Mouse (Mus musculus) liver, embryonic 12.5 days (tissue): ENCODE measurements around the gene Pla2r1. TPM values are rescaled to one million over a fixed set of nuclear protein-coding genes. Genes with fewer than 3 reads are reported as not detected.

Source experiments
- ATAC-seq: fragments of 200-750 bp; cut with Nextera tagmentation; 2 replicates; pipeline ENCODE4 v1.8.0; 2017; ENCODE audit warnings: moderate number of reproducible peaks, mild to moderate bottlenecking, moderate library complexity
- H3K27ac ChIP-seq: fragments of 300-500 bp; sonication (generic); 2 replicates; pipeline ENCODE4 v1.5.1; 2016; ENCODE audit warnings: mild to moderate bottlenecking
- H3K27me3 ChIP-seq: fragments of 300-500 bp; sonication (generic); replicated peaks from 2 replicates; pipeline ENCODE4 v1.6.1; 2016; ENCODE audit warnings: mild to moderate bottlenecking, moderate library complexity
- H3K36me3 ChIP-seq: fragments of 300-500 bp; sonication (generic); 2 replicates; pipeline ENCODE4 v1.6.1; 2016; ENCODE audit warnings: mild to moderate bottlenecking, moderate library complexity
- H3K4me1 ChIP-seq: fragments of 300-500 bp; sonication (generic); 2 replicates; pipeline ENCODE4 v1.6.1; 2016
- H3K4me2 ChIP-seq: fragments of 300-500 bp; sonication (generic); 2 replicates; pipeline ENCODE4 v1.6.1; 2016; ENCODE audit warnings: mild to moderate bottlenecking, moderate library complexity
- H3K4me3 ChIP-seq: fragments of 300-500 bp; sonication (generic); 2 replicates; pipeline ENCODE4 v1.5.1; 2016; ENCODE audit warnings: mild to moderate bottlenecking, moderate library complexity
- H3K9ac ChIP-seq: fragments of 300-500 bp; sonication (generic); 2 replicates; pipeline ENCODE4 v1.6.1; 2016; ENCODE audit warnings: mild to moderate bottlenecking, moderate library complexity
- H3K9me3 ChIP-seq: fragments of 300-500 bp; sonication (generic); replicated peaks from 2 replicates; pipeline ENCODE4 v1.6.1; 2016; ENCODE audit warnings: mild to moderate bottlenecking, moderate library complexity
- WGBS: fragments of 180-500 bp; shearing (Covaris S2); methylation state at CpG from one replicate; pipeline ENCODE4 v1.1.7; 2016; ENCODE audit not compliant: insufficient replicate concordance; 5-methylcytosine and 5-hydroxymethylcytosine counted together
- polyA plus RNA-seq: library from polyadenylated mRNA; unstranded; fragments of >200 nt; fragmentation: Nextera tagmentation; extraction: Ambion mirVana; gene quantifications from 2 replicates; pipeline ENCODE4 v1.2.1, GENCODE M21; 2016

Gene Pla2r1
- polyA plus RNA-seq, 1 experiment from 2014 or later: 0.35 TPM

DNA sequence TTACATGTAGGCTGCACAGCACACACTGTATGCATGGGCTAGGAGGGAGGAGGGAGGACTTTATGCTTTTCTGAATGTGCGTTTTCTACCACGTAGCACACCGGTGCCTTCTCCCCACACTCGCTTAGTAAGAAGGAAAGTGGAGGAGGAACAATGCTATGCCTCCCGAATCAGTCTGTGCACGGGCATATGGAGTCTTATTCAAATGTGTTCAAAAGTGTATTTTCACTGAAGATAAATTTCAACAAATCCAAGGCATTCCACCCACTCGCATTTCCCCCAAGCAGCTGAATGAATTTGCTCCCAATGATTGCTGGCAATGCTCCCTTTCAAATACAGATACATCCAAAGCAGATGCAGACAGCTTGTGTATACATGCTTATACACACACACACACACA lies 73.2 kb downstream of the Pla2r1 start:
- Histone ChIP-seq H3K27ac (no peak overlapping the region), H3K4me2 (no peak overlapping the region), H3K36me3 (no peaks in the 10 kb centered on the region), H3K9me3 (no peaks in the 10 kb centered on the region), H3K9ac (no peak overlapping the region), H3K4me3 (no peak overlapping the region), H3K27me3 (no peaks in the 10 kb centered on the region), H3K4me1 (no peaks in the 10 kb centered on the region)
- 80% methylated on average over 7 of the region's 7 CpGs for WGBS
- no peak for ATAC-seq

DNA sequence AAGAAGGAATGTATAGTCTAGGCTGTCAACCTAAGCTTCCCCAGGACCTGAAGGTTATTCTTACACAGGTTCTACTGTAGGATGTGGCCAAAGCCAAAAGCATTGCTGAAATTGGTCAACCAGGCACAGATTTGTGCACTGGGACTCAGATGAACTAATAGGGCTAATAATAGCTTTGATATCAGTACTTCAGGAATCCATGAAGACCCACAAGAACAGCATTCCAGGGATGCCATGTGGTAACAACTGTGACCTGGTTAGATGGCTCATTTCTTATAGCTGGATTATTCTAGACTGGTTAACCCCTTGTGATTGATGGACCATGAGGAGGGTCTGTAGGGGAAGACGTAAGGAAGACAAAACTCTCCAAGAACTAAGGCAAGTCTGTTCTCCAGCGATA lies 74.3 kb downstream of the Pla2r1 start:
- 65% methylated on average over 2 of the region's 2 CpGs for WGBS
- Histone ChIP-seq H3K4me1 (no peaks in the 10 kb centered on the region), H3K9ac (no peak overlapping the region), H3K4me3 (no peak overlapping the region), H3K4me2 (no peak overlapping the region), H3K9me3 (no peaks in the 10 kb centered on the region), H3K27ac (no peak overlapping the region), H3K36me3 (no peaks in the 10 kb centered on the region), H3K27me3 (no peaks in the 10 kb centered on the region)
- no peak for ATAC-seq

DNA sequence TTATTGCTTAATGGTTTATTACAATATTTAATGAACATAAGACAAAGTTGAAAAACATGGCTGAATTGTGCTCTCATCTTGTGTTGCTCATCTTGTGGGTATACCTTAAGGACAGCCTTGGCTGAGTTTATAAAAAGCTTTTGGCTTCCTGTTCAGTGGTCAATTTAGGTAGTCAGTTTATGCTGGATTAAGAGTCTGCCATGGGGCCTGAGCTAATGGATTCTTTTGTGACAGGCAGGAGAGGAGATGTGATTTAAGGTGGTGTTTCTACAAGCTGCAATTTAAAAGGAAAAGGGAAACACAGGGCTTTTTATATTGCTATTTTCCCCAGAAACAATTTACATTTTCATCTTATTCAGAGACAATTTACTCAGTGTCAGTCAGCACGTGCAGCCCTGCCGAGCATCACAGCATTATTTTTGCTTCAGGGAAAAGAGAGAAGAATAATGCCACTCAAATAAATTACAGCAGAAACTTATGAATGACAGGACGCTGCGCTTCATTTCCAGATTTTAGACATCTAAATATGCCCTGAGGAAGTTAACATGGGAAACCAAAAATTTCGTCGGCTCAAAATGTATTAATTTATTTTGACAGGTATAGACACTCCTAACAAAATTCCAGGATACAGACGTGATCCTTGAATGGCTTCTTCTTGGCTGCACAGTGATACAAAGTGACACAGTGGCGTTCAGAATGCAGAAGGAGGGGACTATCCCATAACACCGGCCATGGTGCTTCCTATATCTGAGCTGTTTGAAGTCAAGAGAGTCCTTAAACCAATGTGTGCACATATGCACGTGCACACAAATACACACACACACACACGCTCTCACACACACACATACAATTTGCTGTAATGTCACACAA lies 84.0 kb downstream of the Pla2r1 start:
- no peak for ATAC-seq
- 69% methylated on average over 11 of the region's 11 CpGs for WGBS
- no peaks in the 10 kb centered on the region for H3K9me3 ChIP-seq
- H3K9ac ChIP-seq: no peak overlapping the region
- H3K27ac ChIP-seq: no peak overlapping the region
- no peak overlapping the region for H3K4me3 ChIP-seq
- no peak overlapping the region for H3K4me2 ChIP-seq
- no peaks in the 10 kb centered on the region for H3K4me1 ChIP-seq
- no peaks in the 10 kb centered on the region for H3K36me3 ChIP-seq
- H3K27me3 ChIP-seq: no peaks in the 10 kb centered on the region

DNA sequence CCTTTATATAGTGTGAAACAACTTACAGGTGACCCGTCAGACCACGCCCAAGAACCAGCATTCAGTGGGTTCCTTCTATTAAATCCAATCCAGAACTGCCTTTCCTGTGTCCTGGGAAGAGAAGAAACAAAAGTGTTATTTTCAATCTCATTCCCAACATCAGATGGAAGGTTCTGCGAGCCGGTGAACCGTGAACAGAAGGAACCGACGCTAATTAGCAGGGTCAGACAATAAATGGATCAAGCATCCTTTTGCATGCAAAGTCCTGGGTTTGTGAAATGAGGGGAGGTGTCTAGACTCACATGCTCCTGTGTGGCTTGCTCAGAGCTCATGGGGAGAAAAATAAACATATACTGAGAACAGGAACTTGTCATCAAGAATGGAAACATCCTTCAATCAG lies 100.7 kb downstream of the Pla2r1 start:
- Histone ChIP-seq H3K4me2 (no peak overlapping the region), H3K27ac (no peak overlapping the region), H3K4me3 (no peak overlapping the region), H3K9ac (no peak overlapping the region), H3K9me3 (no peaks in the 10 kb centered on the region), H3K36me3 (no peaks in the 10 kb centered on the region), H3K4me1 (no peaks in the 10 kb centered on the region), H3K27me3 (no peaks in the 10 kb centered on the region)
- 79% methylated on average over 7 of the region's 7 CpGs for WGBS
- no peak for ATAC-seq

DNA sequence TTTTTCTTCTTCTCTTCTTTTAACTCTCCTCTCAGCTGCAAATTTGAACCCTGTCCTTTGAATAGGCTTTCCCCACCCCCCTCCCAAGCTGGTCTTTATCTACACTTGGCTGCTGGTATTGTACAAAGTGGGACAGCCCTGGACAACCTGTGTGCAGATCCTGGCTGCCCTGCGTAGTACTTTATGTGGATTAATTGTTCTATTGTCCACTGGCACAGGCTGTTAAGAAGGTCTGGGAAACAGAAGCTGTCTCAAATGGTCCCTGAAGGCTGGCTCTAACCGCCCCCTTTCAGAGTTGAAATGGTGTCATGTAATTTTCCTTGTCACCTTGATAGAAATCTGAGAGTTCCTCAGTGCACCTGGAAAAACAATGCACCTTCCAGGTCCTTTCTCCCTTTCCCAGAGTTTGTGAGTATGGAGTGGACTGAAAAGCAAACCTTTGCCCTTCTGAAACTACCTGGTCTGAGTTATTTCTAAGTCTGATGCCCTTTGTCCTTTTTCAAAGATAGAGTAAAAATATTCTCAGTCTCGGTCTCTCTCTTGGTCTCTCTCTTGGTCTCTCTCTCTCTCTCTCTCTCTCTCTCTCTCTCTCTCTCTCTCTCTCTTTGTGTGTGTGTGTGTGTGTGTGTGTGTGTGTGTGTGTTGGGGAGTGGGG lies 101.9 kb downstream of the Pla2r1 start:
- Histone ChIP-seq H3K27ac (no peak overlapping the region), H3K4me2 (no peak overlapping the region), H3K9me3 (no peaks in the 10 kb centered on the region), H3K9ac (no peak overlapping the region), H3K27me3 (no peaks in the 10 kb centered on the region), H3K36me3 (no peaks in the 10 kb centered on the region), H3K4me3 (no peak overlapping the region), H3K4me1 (no peaks in the 10 kb centered on the region)
- no peak for ATAC-seq
- WGBS: 75% methylated on average over 3 of the region's 3 CpGs

DNA sequence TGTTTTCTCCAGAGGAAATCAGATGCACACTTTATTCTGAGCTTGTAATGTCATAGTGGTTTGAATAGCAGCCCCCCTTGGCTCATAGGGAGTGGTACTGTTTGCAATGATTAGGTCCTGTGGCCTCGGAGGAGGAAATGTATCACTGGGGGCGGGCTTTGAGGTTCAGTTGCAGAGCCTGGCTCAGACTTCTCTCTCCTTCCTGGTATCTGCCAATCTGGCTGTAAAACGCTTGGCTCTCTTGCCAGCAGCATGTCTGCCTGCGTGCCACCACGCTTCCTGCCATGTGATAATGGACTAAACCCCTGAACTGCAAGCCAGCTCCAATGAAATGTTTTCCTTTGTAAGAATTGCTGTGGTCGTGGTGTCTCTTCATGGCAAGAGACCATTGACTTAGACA lies 103.4 kb downstream of the Pla2r1 start:
- no peaks in the 10 kb centered on the region for H3K4me1 ChIP-seq
- H3K27me3 ChIP-seq: no peaks in the 10 kb centered on the region
- H3K9ac ChIP-seq: no peak overlapping the region
- H3K36me3 ChIP-seq: no peaks in the 10 kb centered on the region
- no peak overlapping the region for H3K4me2 ChIP-seq
- no peak overlapping the region for H3K4me3 ChIP-seq
- H3K9me3 ChIP-seq: no peaks in the 10 kb centered on the region
- no peak overlapping the region for H3K27ac ChIP-seq
- ATAC-seq: no peak
- 21% methylated on average over 6 of the region's 6 CpGs for WGBS

DNA sequence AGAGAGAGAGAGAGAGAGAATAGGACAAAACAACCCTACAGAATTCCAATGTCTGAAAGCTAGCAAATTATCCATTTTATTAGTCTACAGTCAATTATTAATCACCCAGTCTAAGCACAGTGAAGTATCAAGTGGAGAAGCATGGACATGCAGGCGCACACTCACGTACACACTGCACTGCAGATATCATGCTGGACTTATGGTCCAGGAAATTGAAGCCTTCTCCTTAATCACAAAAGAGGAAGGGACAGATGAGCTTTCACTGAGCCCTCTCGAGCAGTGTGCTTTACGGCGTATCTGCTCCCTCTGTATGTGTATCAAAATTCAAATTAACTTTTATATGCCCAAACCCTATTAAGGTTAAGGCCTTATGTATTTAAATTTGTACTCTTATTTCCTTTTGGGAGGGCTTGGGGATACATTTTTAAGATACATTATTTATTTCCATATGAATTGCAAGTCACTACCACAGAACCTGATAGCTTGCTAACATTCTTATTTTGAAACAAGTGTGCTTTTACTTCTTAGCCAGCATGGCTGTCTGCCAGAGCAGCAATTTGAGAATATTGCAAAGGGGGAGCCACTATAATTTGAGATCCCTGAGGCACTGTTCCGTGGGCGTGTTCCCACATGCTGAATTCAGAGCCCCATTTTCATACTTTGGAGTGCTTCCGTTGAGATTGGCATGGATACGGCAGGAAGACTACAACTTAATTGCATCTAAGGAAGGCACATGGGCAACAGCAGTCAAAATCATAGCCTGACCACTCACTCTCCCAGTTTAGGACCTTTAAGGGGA lies 108.2 kb downstream of the Pla2r1 start:
- no peak overlapping the region for H3K4me2 ChIP-seq

DNA sequence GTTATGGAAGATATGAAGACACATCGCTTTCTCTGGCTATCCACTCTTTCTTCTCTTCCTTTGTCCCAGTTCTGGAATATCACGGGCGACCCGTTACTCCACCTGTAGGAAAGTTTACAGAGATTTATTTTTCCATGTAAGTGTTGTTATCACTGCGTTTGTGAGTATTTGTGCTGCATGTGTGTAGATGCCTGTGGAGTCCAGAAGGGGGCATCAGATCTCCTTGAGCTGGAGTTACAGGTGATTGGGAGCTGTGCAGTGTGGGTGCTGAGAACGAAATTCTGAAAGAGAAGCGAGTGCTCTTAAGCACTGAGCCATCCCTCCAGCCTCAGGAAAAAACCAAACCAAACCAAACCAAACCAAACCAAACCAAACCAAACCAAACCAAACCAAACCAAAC lies 109.8 kb downstream of the Pla2r1 start:
- Histone ChIP-seq H3K9me3 (no peaks in the 10 kb centered on the region), H3K36me3 (no peaks in the 10 kb centered on the region), H3K4me3 (no peak overlapping the region), H3K4me2 (no peak overlapping the region), H3K27me3 (no peaks in the 10 kb centered on the region), H3K9ac (no peak overlapping the region), H3K4me1 (no peaks in the 10 kb centered on the region), H3K27ac (no peak overlapping the region)
- WGBS: 67% methylated on average over 7 of the region's 7 CpGs
- ATAC-seq: no peak

More for the DNA sequence above, 108.2 kb downstream of the Pla2r1 start:
- H3K9ac ChIP-seq: no peak overlapping the region
- H3K4me3 ChIP-seq: no peak overlapping the region
- H3K9me3 ChIP-seq: no peaks in the 10 kb centered on the region
- no peaks in the 10 kb centered on the region for H3K27me3 ChIP-seq
- no peak for ATAC-seq
- 68% methylated on average over 9 of the region's 9 CpGs for WGBS
- H3K4me1 ChIP-seq: no peaks in the 10 kb centered on the region
- no peaks in the 10 kb centered on the region for H3K36me3 ChIP-seq
- H3K27ac ChIP-seq: no peak overlapping the region

DNA sequence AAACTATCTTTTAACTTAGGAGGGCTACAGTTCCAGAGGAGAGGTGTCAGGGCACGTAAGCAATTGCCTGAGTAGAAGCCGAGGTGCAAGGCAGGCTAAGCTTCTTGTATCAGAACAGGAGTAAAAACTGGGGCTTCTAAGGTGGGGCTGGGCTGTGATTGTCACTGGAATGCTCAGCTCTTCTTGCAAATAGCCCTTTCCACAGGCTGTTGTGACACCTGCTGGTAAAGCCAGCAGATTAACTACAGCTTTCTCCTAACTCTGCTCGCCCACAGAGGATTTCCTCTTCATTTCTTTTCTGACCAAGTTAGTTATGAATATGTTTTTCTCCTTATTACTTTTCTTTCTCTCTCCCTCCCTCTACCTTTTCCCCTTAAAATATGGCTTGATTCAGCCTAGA lies 111.2 kb downstream of the Pla2r1 start:
- no peak for ATAC-seq

DNA sequence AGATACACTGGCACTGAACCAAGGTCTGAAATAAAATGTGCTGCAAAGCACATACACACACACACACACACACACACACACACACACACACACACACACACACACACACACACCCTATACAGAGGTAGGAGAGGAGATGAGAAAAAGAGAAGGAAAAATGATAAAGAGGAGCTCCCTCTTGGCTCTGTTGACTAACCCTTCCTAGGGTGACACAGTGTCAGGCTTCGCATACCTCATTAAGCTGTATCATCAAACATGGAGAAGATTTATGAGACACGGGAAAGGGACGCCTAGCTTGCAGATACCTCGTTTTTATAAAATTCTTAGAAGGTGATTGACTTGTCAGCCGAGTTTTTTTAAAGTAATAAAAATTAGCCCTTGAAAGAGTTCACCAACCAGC lies 116.3 kb downstream of the Pla2r1 start:
- Histone ChIP-seq H3K36me3 (no peaks in the 10 kb centered on the region), H3K27ac (no peak overlapping the region), H3K4me3 (no peak overlapping the region), H3K9ac (no peak overlapping the region), H3K4me2 (no peak overlapping the region), H3K9me3 (no peaks in the 10 kb centered on the region), H3K4me1 (no peaks in the 10 kb centered on the region), H3K27me3 (no peaks in the 10 kb centered on the region)
- 70% methylated on average over 5 of the region's 5 CpGs for WGBS
- ATAC-seq: no peak

More for the DNA sequence above, 111.2 kb downstream of the Pla2r1 start:
- no peaks in the 10 kb centered on the region for H3K9me3 ChIP-seq
- no peak overlapping the region for H3K4me3 ChIP-seq
- no peaks in the 10 kb centered on the region for H3K4me1 ChIP-seq
- H3K27me3 ChIP-seq: no peaks in the 10 kb centered on the region
- H3K9ac ChIP-seq: no peak overlapping the region
- WGBS: 23% methylated on average over 3 of the region's 3 CpGs
- no peaks in the 10 kb centered on the region for H3K36me3 ChIP-seq
- H3K27ac ChIP-seq: no peak overlapping the region
- H3K4me2 ChIP-seq: no peak overlapping the region

DNA sequence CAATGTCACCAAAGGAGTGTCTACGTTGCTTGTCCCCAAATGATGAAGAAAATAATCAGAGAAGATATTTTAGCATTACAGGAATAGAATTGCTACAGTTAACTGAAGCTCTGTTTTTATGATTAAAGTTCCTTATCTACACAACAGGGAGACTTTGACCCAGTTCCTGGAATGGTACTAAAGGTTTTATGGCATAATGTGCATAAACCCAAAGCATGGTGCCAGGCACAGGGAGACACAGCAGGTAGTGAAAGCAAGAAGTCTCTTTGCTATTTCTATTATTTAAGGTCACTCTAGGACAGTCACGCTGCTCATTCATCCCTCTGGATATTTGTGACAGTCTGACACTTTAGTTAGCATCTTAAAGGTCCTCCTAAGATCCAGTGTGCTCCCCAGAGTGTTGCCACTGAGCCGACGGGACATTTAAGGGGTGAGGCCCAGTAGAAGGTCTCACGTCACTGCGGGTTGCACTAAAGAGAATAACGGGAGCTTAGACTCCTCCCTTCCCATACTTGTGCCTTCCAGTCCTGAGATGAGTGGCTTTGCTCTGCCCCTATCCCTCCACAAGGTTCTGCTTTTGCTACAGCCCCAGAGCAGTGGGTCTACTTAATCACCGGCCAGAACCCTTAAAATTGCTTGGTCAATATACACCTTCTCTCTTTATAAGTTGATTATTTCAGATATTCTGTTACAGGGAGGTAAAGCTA lies 122.6 kb downstream of the Pla2r1 start:
- 68% methylated on average over 8 of the region's 8 CpGs for WGBS
- Histone ChIP-seq H3K9ac (no peak overlapping the region), H3K36me3 (no peaks in the 10 kb centered on the region), H3K27me3 (no peaks in the 10 kb centered on the region), H3K4me1 (no peaks in the 10 kb centered on the region), H3K27ac (no peak overlapping the region), H3K9me3 (no peaks in the 10 kb centered on the region), H3K4me2 (no peak overlapping the region), H3K4me3 (no peak overlapping the region)
- no peak for ATAC-seq
